Mouse (Mus musculus) monocyte, adult 59 days (primary cell): ENCODE measurements around the gene Mis18bp1. TPM values are rescaled to one million over a fixed set of nuclear protein-coding genes. Genes with fewer than 3 reads are reported as not detected.

ENCODE experiments used
- total RNA-seq, 2 experiments: library from RNA; stranded (reverse); gene quantifications; one replicate each; pipeline ENCODE4 v1.2.4; 2023

The Mis18bp1 gene
- total RNA-seq, result 1 to 10 TPM; 2.9 to 4.6 TPM

GRCm38 (mm10) chr12:65172021-65172951 is at the start of gene Mis18bp1:
Gene Mis18bp1 (minus strand): TSS chr12:65172604.

Other genes starting within 250 kb of the Mis18bp1 start
- gene Klhl28, start 207.1 kb downstream of the Mis18bp1 start, total RNA-seq, result 10 to 100 TPM; 16.4 to 17.2 TPM
- 10 to 100 TPM; 38.3 to 39.5 TPM for gene Togaram1, start 206.8 kb downstream of the Mis18bp1 start, total RNA-seq
- gene Prpf39, start 136.3 kb downstream of the Mis18bp1 start, total RNA-seq, result 10 to 100 TPM; 80.4 to 82.4 TPM
- 10 to 100 TPM; 31.9 to 40.2 TPM for gene Fkbp3, start 98.6 kb downstream of the Mis18bp1 start, total RNA-seq
- gene Fancm, start 97.0 kb downstream of the Mis18bp1 start, total RNA-seq, result 1 to 10 TPM; 4.7 to 5.0 TPM
- not detected for gene Wdr20rt, start 52.9 kb upstream of the Mis18bp1 start, total RNA-seq